Mouse (Mus musculus) C2C12 (cell line): ENCODE measurements around the gene Kifc1. TPM values are rescaled to one million over a fixed set of nuclear protein-coding genes. Genes with fewer than 3 reads are reported as not detected.
"Not testable (repeated sequence)": the region's sequence is repeated elsewhere in the genome, so short reads cannot be mapped to it uniquely, and the experiment has no call there.

ENCODE experiments used
- H3K27me3 ChIP-seq: one replicate; pipeline ENCODE4 v1.6.1; 2011; ENCODE audit not compliant: control insufficient read depth, insufficient read depth, insufficient read length
- H3K36me3 ChIP-seq: one replicate; pipeline ENCODE4 v1.6.1; 2011; ENCODE audit not compliant: control insufficient read depth, insufficient read depth
- H3K4me3 ChIP-seq: one replicate; pipeline ENCODE4 v1.5.1; 2011; ENCODE audit warnings: mild to moderate bottlenecking, control low read depth; ENCODE audit not compliant: poor library complexity, insufficient read depth, severe bottlenecking
- H3K79me2 ChIP-seq: one replicate; pipeline ENCODE4 v1.6.1; 2011; ENCODE audit not compliant: control insufficient read depth, insufficient read depth
- H3K79me3 ChIP-seq: one replicate; pipeline ENCODE4 v1.6.1; 2011; ENCODE audit warnings: low read depth, control low read depth
- H3ac ChIP-seq: one replicate; pipeline ENCODE3; 2011; ENCODE audit warnings: low read depth; ENCODE audit not compliant: control insufficient read depth, insufficient read length
- CEBPB ChIP-seq: IDR thresholded peaks from one replicate; pipeline ENCODE4 v1.6.1; 2011; ENCODE audit warnings: low read depth, mild to moderate bottlenecking, control low read depth, moderate library complexity
- CTCF ChIP-seq: IDR thresholded peaks from one replicate; pipeline ENCODE4 v1.5.1; 2011; ENCODE audit not compliant: control insufficient read depth, insufficient read depth, insufficient read length
- FOSL1 ChIP-seq: IDR thresholded peaks from one replicate; pipeline ENCODE4 v1.8.0; 2011; ENCODE audit warnings: mild to moderate bottlenecking, low read length; ENCODE audit not compliant: poor library complexity, insufficient read depth, severe bottlenecking
- MAX ChIP-seq: IDR thresholded peaks from one replicate; pipeline ENCODE4 v1.6.1; 2011; ENCODE audit warnings: mild to moderate bottlenecking, control low read depth
- MYOD1 ChIP-seq: IDR thresholded peaks from one replicate; pipeline ENCODE4 v1.6.1; 2011; ENCODE audit warnings: low read depth; ENCODE audit not compliant: control insufficient read depth, insufficient read length
- MYOG ChIP-seq: IDR thresholded peaks from one replicate; pipeline ENCODE4 v1.6.1; 2011; ENCODE audit not compliant: control insufficient read depth, insufficient read length; ENCODE audit errors: extremely low read depth
- USF1 ChIP-seq: IDR thresholded peaks from one replicate; pipeline ENCODE4 v1.6.1; 2011; ENCODE audit warnings: low read depth, mild to moderate bottlenecking, control low read depth, moderate library complexity
- polyA plus RNA-seq: library from polyadenylated mRNA; unstranded; fragments of >200 nt; fragmentation: generic; extraction: Trizol; gene quantifications from one replicate; pipeline ENCODE4 v1.2.1, GENCODE M21; 2012; ENCODE audit warnings: missing spikeins

Gene Kifc1
- polyA plus RNA-seq, 1 experiment: 68.6 TPM

- Histone ChIP-seq H3K36me3 (peaks cover 38% of the 10 kb centered on the region), H3K79me2 (peaks cover 43% of the 10 kb centered on the region), H3K79me3 (peaks cover 3% of the 10 kb centered on the region), H3ac (peak overlapping the region; percentile 68), H3K27me3 (no peaks in the 10 kb centered on the region), H3K4me3 (peak overlapping the region; percentile 82)
- TF ChIP-seq CTCF (no peak), FOSL1 (no peak), MYOG (no peak), CEBPB (no peak), MAX (no peak), USF1 (no peak), MYOD1 (no peak)
These were observed 20.0 kb upstream of the Kifc1 start for GRCm38 (mm10) chr17:33910346-33911051.

DNA sequence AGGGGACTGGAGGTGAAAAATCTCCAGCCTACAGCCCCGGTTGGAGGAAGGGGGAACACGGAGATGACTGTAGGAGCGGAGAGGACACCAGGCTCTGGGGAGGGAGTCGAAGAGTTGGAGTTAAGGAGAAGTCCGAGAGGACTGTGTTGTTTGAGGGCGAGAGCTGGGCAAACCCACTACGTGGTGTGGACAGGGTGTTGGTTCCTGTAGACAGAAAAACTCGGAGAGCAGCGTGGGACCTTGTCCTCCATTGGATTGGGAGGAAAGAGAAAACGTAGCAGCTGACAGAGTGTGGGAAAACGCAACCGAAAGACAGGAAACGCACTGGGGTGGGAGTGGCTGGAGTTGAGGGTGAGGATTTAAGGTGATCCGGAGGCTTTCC lies 19.4 kb upstream of the Kifc1 start:
- peaks cover 35% of the 10 kb centered on the region for H3K36me3 ChIP-seq
- peak overlapping the region; percentile 98 for H3ac ChIP-seq
- H3K79me2 ChIP-seq: peaks cover 43% of the 10 kb centered on the region
- TF ChIP-seq CTCF: no peak
- TF ChIP-seq MYOD1: no peak
- peak; percentile 24 for TF ChIP-seq MAX
- H3K4me3 ChIP-seq: peak overlapping the region; percentile 82
- H3K79me3 ChIP-seq: peaks cover 3% of the 10 kb centered on the region
- H3K27me3 ChIP-seq: no peaks in the 10 kb centered on the region

DNA sequence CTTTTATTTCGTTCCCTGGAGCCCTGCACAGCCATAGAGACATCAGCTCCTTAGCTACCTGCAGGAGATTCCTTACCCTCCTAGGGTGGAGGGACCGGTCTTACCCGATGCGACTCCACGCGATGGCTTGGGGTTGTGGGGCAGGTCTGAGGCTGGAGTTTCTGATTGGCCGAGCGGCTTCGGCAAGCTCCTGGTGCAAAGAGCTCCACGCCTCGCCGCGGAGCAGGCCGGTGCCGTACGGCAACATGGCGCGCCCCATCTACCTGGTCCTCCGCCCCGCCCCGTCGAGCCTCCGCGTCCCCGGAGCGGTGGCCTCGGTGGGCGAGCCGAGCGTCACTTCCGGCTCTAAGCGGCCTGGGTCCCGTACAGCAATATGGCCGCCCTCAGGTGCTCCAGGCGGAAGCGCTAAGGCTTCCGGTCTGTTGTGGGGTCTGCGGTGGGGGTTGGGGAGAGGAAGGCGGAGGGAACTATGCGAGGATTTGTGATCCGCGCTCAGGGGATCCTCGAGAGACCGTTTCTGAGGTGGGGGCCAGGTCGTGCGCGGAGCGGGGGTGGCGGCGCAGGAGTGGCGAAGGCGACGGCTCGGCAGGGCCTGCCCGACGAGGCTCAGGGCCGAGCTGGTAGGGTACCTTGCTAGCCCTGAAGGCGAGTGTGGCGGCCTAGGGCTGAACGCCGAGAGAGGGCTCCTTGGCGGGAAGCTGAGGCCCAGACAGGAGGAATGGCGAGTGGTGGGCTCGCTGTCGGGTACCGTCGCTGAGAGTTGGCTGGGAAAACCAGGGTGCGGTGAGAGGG lies 18.8 kb upstream of the Kifc1 start, which contains the start of gene Daxx:
Gene Daxx, plus strand, starts transcription at position 338 of the 792 bp plus-strand sequence.
- Histone ChIP-seq H3K79me2 (peaks cover 43% of the 10 kb centered on the region), H3K4me3 (peak within 1 kb of the TSS; percentile 82), H3K36me3 (peaks cover 29% of the 10 kb centered on the region), H3ac (peak within 1 kb of the TSS; percentile 98), H3K27me3 (no peaks in the 10 kb centered on the region), H3K79me3 (peaks cover 3% of the 10 kb centered on the region)
- no peak for TF ChIP-seq CEBPB
- TF ChIP-seq MAX: peak; percentile 19

DNA sequence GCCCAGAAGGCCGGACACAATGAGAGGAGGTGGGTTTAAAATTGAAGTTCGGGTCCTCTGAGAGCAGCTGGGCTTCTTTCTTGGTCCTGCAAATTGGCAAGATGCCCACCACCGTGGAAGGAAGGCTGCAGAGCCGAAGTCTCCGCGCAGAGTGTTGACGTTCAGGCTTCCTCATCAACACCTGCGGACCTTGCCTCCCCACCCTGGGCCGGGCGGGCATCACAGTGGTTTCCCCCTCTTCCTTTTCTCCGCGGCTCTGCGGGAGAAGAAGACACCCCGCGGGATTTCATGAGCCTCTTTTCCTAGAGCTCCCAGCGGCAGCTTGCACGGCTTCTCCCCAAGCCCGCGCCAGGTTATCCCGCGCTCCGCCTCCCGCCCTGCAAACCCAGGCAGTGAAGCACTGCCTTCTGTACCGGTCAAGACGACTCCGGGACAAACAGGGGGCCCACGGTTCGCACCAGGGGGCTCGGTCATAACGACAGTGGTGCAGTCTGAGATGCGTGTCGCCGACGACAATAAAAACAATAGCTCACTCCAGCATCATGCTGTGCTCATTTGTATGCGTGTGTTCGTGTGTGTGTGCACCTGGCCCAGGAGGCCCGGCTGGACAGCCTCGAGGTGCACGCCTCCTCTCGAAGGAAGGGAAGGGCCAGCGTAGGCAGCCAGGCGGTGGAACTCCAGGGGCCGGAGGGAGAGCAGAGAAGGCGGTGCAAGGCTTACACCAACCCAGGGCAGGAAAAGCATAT lies 18.0 kb upstream of the Kifc1 start:
- Histone ChIP-seq H3K79me2 (peaks cover 38% of the 10 kb centered on the region), H3K79me3 (peaks cover 3% of the 10 kb centered on the region), H3ac (peak overlapping the region; percentile 60), H3K36me3 (peaks cover 21% of the 10 kb centered on the region), H3K27me3 (no peaks in the 10 kb centered on the region), H3K4me3 (peak overlapping the region; percentile 38)
- no peak for TF ChIP-seq FOSL1
- TF ChIP-seq MYOG: no peak
- TF ChIP-seq CEBPB: no peak
- TF ChIP-seq MYOD1: no peak
- TF ChIP-seq CTCF: no peak
- TF ChIP-seq MAX: no peak
- no peak for TF ChIP-seq USF1

GRCm38 (mm10) chr17:33904835-33905234 lies 14.4 kb upstream of the Kifc1 start, which contains the start of gene Platr17:
Gene Platr17 (plus strand): TSS chr17:33905135.
- H3K79me2 ChIP-seq, H3ac ChIP-seq, H3K79me3 ChIP-seq, H3K27me3 ChIP-seq, H3K4me3 ChIP-seq, H3K36me3 ChIP-seq: not testable (repeated sequence)

DNA sequence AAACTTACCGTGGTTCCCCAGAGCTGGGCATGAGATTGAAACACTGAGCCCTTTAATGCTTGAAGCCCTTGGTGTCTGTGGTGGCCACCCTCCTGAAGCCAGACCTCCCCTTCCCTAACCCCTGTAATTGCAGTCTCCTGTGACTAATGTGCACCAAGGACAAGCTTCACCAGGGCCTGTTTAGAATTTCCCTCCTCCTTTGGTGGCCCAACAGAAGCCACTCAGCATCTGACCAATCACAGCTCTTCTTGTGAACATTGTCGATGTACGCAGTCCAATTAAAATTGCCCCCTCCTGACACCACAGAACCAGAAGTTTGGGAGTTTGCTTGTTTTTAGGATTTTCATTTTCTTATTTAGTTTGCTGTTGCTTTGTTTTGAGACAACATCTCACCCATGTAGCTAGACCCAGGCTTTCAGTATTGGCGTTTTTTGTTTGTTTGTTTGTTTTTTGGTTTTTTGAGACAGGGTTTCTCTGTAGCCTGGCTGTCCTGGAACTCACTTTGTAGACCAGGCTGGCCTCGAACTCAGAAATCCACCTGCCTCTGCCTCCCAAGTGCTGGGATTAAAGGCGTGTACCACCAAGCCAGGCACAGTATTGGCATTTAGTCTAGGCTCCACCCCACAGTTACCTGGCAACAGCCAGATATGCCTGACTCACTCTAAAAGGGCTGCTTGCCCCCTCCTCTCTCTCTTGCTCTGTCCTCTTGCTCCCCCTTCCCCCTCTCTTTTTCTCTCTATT lies 13.6 kb upstream of the Kifc1 start:
- H3K79me3 ChIP-seq, H3K4me3 ChIP-seq, H3K79me2 ChIP-seq: not testable (repeated sequence)

More for the DNA sequence above, 13.6 kb upstream of the Kifc1 start:
- not testable (repeated sequence) for H3ac ChIP-seq, H3K36me3 ChIP-seq, H3K27me3 ChIP-seq
